Mouse (Mus musculus) midbrain, embryonic 12.5 days (tissue): ENCODE measurements around the gene Pou5f2. TPM values are rescaled to one million over a fixed set of nuclear protein-coding genes. Genes with fewer than 3 reads are reported as not detected.

Experiments
- ATAC-seq: fragments of 200-750 bp; cut with Nextera tagmentation; 2 replicates; pipeline ENCODE4 v1.8.0; 2017; ENCODE audit warnings: low read depth, moderate TSS enrichment, moderate library complexity; ENCODE audit not compliant: low FRiP score
- H3K27ac ChIP-seq: fragments of 300-500 bp; sonication (generic); replicated peaks from 2 replicates; pipeline ENCODE4 v1.5.1; 2016; ENCODE audit warnings: mild to moderate bottlenecking
- H3K27me3 ChIP-seq: fragments of 300-500 bp; sonication (generic); 2 replicates; pipeline ENCODE4 v1.6.1; 2016; ENCODE audit warnings: mild to moderate bottlenecking
- H3K36me3 ChIP-seq: fragments of 300-500 bp; sonication (generic); 2 replicates; pipeline ENCODE4 v1.6.1; 2016
- H3K4me1 ChIP-seq: fragments of 300-500 bp; sonication (generic); 2 replicates; pipeline ENCODE4 v1.6.1; 2016
- H3K4me2 ChIP-seq: fragments of 300-500 bp; sonication (generic); replicated peaks from 2 replicates; pipeline ENCODE4 v1.6.1; 2016; ENCODE audit warnings: mild to moderate bottlenecking, moderate library complexity
- H3K4me3 ChIP-seq: fragments of 300-500 bp; sonication (generic); 2 replicates; pipeline ENCODE4 v1.5.1; 2016; ENCODE audit warnings: mild to moderate bottlenecking
- H3K9ac ChIP-seq: fragments of 300-500 bp; sonication (generic); replicated peaks from 2 replicates; pipeline ENCODE4 v1.6.1; 2016; ENCODE audit warnings: mild to moderate bottlenecking, moderate library complexity
- H3K9me3 ChIP-seq: fragments of 300-500 bp; sonication (generic); 2 replicates; pipeline ENCODE4 v1.6.1; 2016; ENCODE audit warnings: mild to moderate bottlenecking
- WGBS: fragments of 180-500 bp; shearing (Covaris S2); methylation state at CpG from one replicate; pipeline ENCODE4 v1.1.7; 2016; 5-methylcytosine and 5-hydroxymethylcytosine counted together
- polyA plus RNA-seq: library from polyadenylated mRNA; unstranded; fragments of >200 nt; fragmentation: Nextera tagmentation; extraction: Ambion mirVana; gene quantifications from 2 replicates; pipeline ENCODE4 v1.2.1, GENCODE M21; 2016

Pou5f2 gene
- polyA plus RNA-seq, 1 experiment from 2014 or later, result 2.6 TPM

DNA sequence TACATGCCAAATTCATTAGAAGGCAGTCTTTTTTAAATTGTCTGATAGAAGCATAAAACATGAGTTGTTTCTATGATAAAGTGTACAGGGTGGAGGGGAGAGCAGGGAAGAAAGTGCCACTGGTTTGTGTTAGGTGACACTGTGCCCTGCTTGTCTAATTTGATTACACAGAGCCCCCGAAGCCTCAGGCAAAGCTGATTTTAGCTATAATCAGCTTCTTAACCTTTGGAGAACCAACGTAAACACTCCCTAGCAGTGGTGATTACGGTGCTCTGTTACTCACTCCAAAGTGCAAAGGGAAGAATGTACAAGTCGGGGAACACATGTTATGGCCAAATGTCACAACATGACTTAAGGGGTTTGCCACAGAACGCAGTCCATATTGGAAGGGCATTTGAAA lies 20.4 kb downstream of the Pou5f2 start:
- H3K27me3 ChIP-seq, result no peaks in the 10 kb centered on the region
- no peak for ATAC-seq
- no peaks in the 10 kb centered on the region for H3K4me1 ChIP-seq
- no peak overlapping the region for H3K27ac ChIP-seq
- WGBS, result 42% methylated on average over 5 of the region's 5 CpGs
- H3K9ac ChIP-seq, result no peak overlapping the region
- H3K9me3 ChIP-seq, result no peaks in the 10 kb centered on the region
- no peaks in the 10 kb centered on the region for H3K36me3 ChIP-seq
- no peak overlapping the region for H3K4me3 ChIP-seq
- H3K4me2 ChIP-seq, result no peak overlapping the region

Other genes starting within 250 kb of the Pou5f2 start
- gene Nr2f1, start 174.9 kb downstream of the Pou5f2 start, polyA plus RNA-seq, result 62.3 and 84.1 TPM in 2 replicates